Mouse (Mus musculus): ENCODE results near the gene Nfia. TPM values are rescaled to one million over a fixed set of nuclear protein-coding genes. Genes with fewer than 3 reads are reported as not detected.

Gene Nfia
- polyA plus RNA-seq, 1 experiment from 2014 or later = 45.4 TPM

DNA sequence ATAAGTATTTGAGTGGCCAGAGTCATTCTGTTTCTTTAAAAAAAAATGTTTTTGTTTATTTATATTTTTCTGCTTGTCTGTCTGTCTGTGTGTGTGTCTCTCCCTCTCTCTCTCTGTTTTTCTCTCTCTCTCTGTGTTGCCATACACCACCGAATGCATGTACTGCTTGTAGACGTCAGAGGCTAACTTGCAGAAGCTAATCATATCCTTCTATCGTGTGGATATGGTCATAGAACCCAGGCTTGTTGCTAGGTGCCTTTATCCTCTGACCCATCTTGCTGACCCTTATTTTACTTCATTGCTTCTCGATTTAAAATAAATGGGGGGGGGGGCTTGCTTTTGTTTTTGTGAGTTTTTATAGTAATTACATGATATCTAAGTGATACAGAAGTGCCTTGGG, 52.9 kb downstream of the Nfia start:
- no peak overlapping the region for H3K4me3 ChIP-seq (ENCODE audit: low read depth, low read length)
- H3K36me3 ChIP-seq (ENCODE audit: control insufficient read depth, insufficient read depth, low read length) = no peaks in the 10 kb centered on the region
- no peaks in the 10 kb centered on the region for H3K9me3 ChIP-seq (ENCODE audit: control insufficient read depth, low read length)
- DNase-seq (ENCODE audit: low spot score) (no peak), ATAC-seq (replicated peaks; ENCODE audit: low FRiP score) (no peak)
- 48% methylated on average over 4 of the region's 4 CpGs for WGBS
- no peak overlapping the region for H3K27ac ChIP-seq (ENCODE audit: low read depth, low read length)
- H3K4me2 ChIP-seq (ENCODE audit: low read depth, low read length, severe bottlenecking) = no peak overlapping the region
- H3K9ac ChIP-seq (ENCODE audit: low read length) = no peak overlapping the region
- H3K4me1 ChIP-seq (replicated peaks; ENCODE audit: control insufficient read depth, insufficient read depth, low read length) = peaks cover 3% of the 10 kb centered on the region; the same call in 1 of the 2 replicates
- no peaks in the 10 kb centered on the region for H3K27me3 ChIP-seq (ENCODE audit: control insufficient read depth, insufficient read depth, low read length)

DNA sequence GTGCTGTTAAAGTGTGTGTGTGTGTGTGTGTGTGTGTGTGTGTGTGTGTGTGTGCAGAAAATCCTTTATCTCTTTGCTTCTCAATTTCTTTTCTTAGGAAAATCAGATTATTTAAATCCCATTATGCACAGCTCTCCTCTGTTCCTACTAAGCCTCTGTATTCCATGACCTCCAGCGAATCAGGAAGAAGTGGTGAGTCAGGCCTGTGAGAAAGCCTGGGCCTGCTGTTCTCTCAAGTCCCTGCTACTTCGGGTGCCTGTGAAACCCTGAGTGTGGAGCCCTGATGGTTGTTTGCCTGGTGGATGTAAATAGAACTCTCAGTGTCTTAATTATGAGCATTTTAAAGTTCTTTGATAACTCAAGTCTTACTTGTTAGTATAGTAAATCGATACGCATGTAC, 53.3 kb downstream of the Nfia start:
- no peak overlapping the region for H3K4me3 ChIP-seq (ENCODE audit: low read depth, low read length)
- DNase-seq (ENCODE audit: low spot score) (peak; percentile 45), ATAC-seq (replicated peaks; ENCODE audit: low FRiP score) (peak; percentile 69)
- no peak overlapping the region for H3K4me2 ChIP-seq (ENCODE audit: low read depth, low read length, severe bottlenecking)
- no peaks in the 10 kb centered on the region for H3K27me3 ChIP-seq (ENCODE audit: control insufficient read depth, insufficient read depth, low read length)
- H3K4me1 ChIP-seq (replicated peaks; ENCODE audit: control insufficient read depth, insufficient read depth, low read length) = peaks cover 3% of the 10 kb centered on the region; the same call in 1 of the 2 replicates
- H3K36me3 ChIP-seq (ENCODE audit: control insufficient read depth, insufficient read depth, low read length) = no peaks in the 10 kb centered on the region
- 60% methylated on average over 4 of the region's 4 CpGs for WGBS
- H3K9me3 ChIP-seq (ENCODE audit: control insufficient read depth, low read length) = no peaks in the 10 kb centered on the region
- peak overlapping the region; percentile 51; the same call in 1 of the 2 replicates for H3K27ac ChIP-seq (ENCODE audit: low read depth, low read length)
- no peak overlapping the region for H3K9ac ChIP-seq (ENCODE audit: low read length)

DNA sequence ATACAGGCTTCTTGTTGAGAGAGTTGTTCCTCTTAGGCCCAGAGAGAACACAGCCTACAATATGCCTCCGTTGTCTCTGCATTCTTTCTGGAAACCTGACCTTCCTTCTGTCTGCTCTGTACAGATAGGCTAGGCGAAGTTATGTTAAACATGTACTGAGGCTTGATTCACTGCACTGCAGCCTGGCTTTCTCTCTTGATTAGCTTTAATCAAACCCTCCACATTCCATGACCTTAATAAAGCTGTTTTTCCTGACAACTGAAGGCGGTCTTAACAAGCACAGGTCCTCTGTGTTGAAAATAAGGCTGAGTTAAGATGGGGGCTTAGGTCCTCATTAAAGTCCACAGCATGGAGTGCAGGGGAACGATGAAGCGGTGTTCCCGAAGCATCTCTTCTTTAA, 54.6 kb downstream of the Nfia start:
- H3K9ac ChIP-seq (ENCODE audit: low read length) = no peak overlapping the region
- H3K27ac ChIP-seq (ENCODE audit: low read depth, low read length) = peak overlapping the region; percentile 26; the same call in 1 of the 2 replicates
- 41% methylated on average over 6 of the region's 6 CpGs for WGBS
- no peaks in the 10 kb centered on the region for H3K9me3 ChIP-seq (ENCODE audit: control insufficient read depth, low read length)
- no peaks in the 10 kb centered on the region for H3K27me3 ChIP-seq (ENCODE audit: control insufficient read depth, insufficient read depth, low read length)
- DNase-seq (ENCODE audit: low spot score) (no peak), ATAC-seq (replicated peaks; ENCODE audit: low FRiP score) (peak; percentile 74)
- peaks cover 3% of the 10 kb centered on the region; the same call in 1 of the 2 replicates for H3K4me1 ChIP-seq (replicated peaks; ENCODE audit: control insufficient read depth, insufficient read depth, low read length)
- H3K4me2 ChIP-seq (ENCODE audit: low read depth, low read length, severe bottlenecking) = no peak overlapping the region
- H3K4me3 ChIP-seq (ENCODE audit: low read depth, low read length) = no peak overlapping the region
- H3K36me3 ChIP-seq (ENCODE audit: control insufficient read depth, insufficient read depth, low read length) = no peaks in the 10 kb centered on the region

DNA sequence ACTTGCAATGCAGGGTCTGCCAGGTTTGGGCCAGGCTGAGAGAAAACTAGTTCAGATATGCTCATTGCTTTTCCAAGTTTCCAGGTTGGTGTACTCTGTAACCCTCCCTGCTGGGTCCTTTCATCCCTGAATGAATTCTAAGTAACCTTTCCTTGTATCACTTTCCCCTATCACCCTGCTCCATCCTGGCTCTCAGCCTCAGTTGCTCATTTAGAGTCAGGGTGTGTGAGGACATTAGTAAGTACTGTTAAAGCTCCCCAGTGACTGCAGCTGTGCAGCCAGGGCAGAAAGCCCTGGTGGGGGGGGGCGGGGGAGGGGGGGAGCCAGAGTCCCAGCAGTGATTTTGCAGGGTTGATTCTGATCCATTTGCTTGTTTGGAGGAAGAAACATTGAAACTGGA, 56.0 kb downstream of the Nfia start:
- Histone ChIP-seq H3K4me1 (replicated peaks; ENCODE audit: control insufficient read depth, insufficient read depth, low read length) (peaks cover 3% of the 10 kb centered on the region; the same call in 1 of the 2 replicates), H3K36me3 (ENCODE audit: control insufficient read depth, insufficient read depth, low read length) (no peaks in the 10 kb centered on the region), H3K4me3 (ENCODE audit: low read depth, low read length) (no peak overlapping the region), H3K9ac (ENCODE audit: low read length) (no peak overlapping the region), H3K27ac (ENCODE audit: low read depth, low read length) (no peak overlapping the region), H3K9me3 (ENCODE audit: control insufficient read depth, low read length) (no peaks in the 10 kb centered on the region), H3K27me3 (ENCODE audit: control insufficient read depth, insufficient read depth, low read length) (no peaks in the 10 kb centered on the region), H3K4me2 (ENCODE audit: low read depth, low read length, severe bottlenecking) (no peak overlapping the region)
- DNase-seq (ENCODE audit: low spot score) = no peak
- no peak for ATAC-seq (replicated peaks; ENCODE audit: low FRiP score)
- WGBS = 13% methylated on average over 1 of the region's 1 CpGs

DNA sequence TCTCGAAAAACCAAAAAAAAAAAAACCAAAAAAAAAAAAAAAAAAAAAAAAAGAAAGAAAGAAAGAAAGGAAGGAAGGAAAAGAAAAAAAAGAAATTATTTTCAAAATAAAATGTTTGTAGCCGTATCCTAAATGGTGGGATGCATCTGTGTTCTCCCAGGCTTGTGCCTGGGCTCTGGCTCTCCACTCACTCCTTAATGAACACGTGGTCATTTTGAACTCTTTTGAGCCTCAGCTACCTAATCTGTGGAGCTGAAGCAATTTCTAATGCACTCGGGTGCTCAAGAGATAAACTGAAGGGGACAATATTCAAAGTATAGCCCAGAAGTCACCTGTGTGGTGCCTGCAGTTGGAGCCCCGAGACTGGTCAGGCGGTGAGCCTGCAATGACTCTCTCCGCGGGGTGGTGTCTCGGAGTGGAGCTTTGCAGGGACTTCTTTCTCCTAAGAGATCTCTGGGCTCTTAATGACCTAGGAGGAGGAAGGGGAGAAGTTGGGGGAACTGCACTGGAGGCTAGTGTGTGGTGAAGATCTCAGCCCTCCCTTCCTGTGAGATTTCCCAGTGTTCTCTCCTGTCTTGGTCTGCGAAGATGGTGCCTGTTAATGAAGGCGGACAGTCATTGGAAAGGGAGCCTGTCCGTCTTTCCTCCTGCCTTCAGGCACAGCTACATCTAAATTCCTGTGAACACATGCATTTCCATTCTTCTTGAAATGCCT, 57.0 kb downstream of the Nfia start:
- Histone ChIP-seq H3K27me3 (ENCODE audit: control insufficient read depth, insufficient read depth, low read length) (no peaks in the 10 kb centered on the region; the same call in 1 of the 2 replicates), H3K27ac (ENCODE audit: low read depth, low read length) (no peak overlapping the region), H3K36me3 (ENCODE audit: control insufficient read depth, insufficient read depth, low read length) (no peaks in the 10 kb centered on the region), H3K9ac (ENCODE audit: low read length) (no peak overlapping the region), H3K4me1 (replicated peaks; ENCODE audit: control insufficient read depth, insufficient read depth, low read length) (peaks cover 3% of the 10 kb centered on the region; the same call in 1 of the 2 replicates), H3K4me2 (ENCODE audit: low read depth, low read length, severe bottlenecking) (no peak overlapping the region), H3K9me3 (ENCODE audit: control insufficient read depth, low read length) (no peaks in the 10 kb centered on the region), H3K4me3 (ENCODE audit: low read depth, low read length) (no peak overlapping the region)
- DNase-seq (ENCODE audit: low spot score) (no peak), ATAC-seq (replicated peaks; ENCODE audit: low FRiP score) (no peak)
- 93% methylated on average over 12 of the region's 12 CpGs for WGBS

DNA sequence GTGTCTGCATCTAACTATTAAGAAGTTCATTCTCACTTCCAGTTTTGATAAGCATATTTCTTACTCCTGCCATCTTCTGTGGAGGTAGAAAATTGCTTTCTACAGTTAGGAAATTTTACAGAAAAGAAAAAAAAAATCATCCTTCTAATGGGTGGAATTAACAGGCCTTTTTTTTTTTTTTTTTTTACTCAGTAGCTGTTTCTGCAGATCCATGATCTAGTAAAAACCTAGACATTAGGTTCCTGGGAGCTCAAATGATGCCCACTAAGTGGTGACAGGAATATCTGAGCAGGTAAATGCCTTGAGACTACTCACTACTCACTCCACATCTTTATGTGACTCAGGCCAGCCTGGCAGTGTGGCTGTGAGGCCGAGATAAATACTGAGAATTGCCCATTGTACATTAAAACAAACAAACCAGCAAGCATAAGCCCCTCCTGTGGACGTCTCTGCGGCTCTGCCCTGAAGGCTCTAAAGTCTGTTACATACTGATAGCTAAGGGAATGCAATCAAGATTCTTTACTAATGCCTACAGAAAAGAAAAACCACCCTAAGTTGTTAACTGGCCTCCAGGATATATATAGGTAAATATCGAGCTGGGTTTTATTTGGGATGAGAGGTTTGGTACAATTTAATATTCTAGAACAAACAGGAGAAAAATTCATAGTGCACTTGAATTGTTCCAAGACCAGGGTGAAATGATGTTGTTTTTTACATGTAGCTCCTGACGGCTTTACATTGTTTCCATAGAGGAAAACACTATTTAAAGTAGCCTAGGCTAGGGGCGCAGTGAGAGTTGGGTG, 57.7 kb downstream of the Nfia start:
- Histone ChIP-seq H3K9ac (ENCODE audit: low read length) (no peak overlapping the region), H3K36me3 (ENCODE audit: control insufficient read depth, insufficient read depth, low read length) (no peaks in the 10 kb centered on the region), H3K27ac (ENCODE audit: low read depth, low read length) (no peak overlapping the region), H3K27me3 (ENCODE audit: control insufficient read depth, insufficient read depth, low read length) (no peaks in the 10 kb centered on the region; the same call in 1 of the 2 replicates), H3K4me1 (replicated peaks; ENCODE audit: control insufficient read depth, insufficient read depth, low read length) (peaks cover 3% of the 10 kb centered on the region; the same call in 1 of the 2 replicates), H3K4me3 (ENCODE audit: low read depth, low read length) (no peak overlapping the region), H3K4me2 (ENCODE audit: low read depth, low read length, severe bottlenecking) (no peak overlapping the region), H3K9me3 (ENCODE audit: control insufficient read depth, low read length) (no peaks in the 10 kb centered on the region)
- DNase-seq (ENCODE audit: low spot score) (no peak), ATAC-seq (replicated peaks; ENCODE audit: low FRiP score) (no peak)
- 68% methylated on average over 6 of the region's 6 CpGs for WGBS

DNA sequence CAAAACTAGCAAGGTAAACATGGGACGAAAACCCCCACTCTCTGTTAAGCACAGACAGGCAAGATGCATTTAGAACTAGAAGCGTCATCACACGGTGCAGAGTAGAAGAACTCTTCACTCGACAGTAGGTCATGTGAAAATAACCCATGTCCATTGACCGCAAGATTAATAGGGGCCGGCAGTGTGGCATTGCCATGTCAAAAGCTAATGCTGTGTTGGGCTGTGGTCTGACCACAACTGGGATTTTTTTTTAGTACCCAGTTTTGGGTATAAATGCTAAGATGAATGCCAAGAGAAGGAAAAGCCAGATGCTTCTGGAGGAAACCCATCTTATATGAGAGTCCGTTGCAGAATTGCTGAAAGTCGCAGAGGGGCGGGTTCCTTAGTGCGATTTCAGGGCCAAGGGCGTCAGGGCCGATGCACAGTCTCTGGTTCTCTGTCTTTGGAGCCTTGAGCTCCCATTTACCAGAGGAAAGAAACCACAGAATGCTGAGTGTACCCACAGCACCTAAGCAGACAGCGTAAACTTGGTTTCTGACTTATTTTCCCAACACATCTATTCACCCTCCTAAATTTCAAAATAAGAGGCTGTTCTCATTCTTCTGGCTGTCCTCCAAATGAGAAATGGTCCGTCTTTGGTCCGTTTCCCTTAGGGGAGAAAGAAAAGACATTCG, 58.5 kb downstream of the Nfia start:
- no peak overlapping the region for H3K4me3 ChIP-seq (ENCODE audit: low read depth, low read length)
- H3K4me2 ChIP-seq (ENCODE audit: low read depth, low read length, severe bottlenecking) = no peak overlapping the region
- DNase-seq (ENCODE audit: low spot score) (no peak), ATAC-seq (replicated peaks; ENCODE audit: low FRiP score) (no peak)
- no peaks in the 10 kb centered on the region for H3K9me3 ChIP-seq (ENCODE audit: control insufficient read depth, low read length)
- no peak overlapping the region for H3K9ac ChIP-seq (ENCODE audit: low read length)
- WGBS = 88% methylated on average over 16 of the region's 16 CpGs
- no peaks in the 10 kb centered on the region; the same call in 1 of the 2 replicates for H3K27me3 ChIP-seq (ENCODE audit: control insufficient read depth, insufficient read depth, low read length)
- H3K4me1 ChIP-seq (replicated peaks; ENCODE audit: control insufficient read depth, insufficient read depth, low read length) = 0 out of 2 replicates have a peak, but pooled peaks cover 3% of the 10 kb centered on the region
- no peaks in the 10 kb centered on the region for H3K36me3 ChIP-seq (ENCODE audit: control insufficient read depth, insufficient read depth, low read length)
- H3K27ac ChIP-seq (ENCODE audit: low read depth, low read length) = no peak overlapping the region

DNA sequence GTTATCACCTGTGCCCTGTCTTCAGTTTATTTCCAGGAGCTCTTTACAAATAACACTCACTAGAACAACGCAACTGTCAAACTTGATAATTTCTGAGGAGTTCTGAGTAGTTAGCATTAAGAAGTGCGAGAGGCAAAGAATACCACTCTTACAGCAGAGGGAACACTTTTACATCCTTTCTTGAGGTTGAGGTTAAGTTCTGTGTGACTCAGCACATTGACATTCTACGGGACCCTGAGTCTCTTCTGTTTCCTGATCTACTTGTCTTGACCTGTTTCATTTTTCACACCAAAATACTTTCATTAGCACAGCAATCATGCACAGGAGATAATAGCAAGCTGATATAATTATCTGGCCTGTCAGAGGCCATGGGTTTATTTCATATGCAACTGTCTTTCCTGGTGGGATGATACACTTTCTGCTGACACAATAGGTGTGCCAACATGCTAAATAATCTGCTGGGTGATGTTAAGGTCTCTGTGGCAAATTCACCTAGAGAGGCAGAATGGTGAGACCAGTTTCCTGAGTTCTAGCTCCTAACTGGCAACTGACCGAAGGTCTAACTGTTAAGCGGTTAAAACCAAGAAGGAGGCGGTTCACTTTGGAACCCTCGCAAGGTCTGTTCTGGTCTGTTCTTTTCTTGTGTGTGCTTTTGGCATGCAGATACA, 59.2 kb downstream of the Nfia start:
- Histone ChIP-seq H3K4me3 (ENCODE audit: low read depth, low read length) (no peak overlapping the region), H3K27me3 (ENCODE audit: control insufficient read depth, insufficient read depth, low read length) (peaks cover under 1% of the 10 kb centered on the region; the same call in 1 of the 2 replicates), H3K4me2 (ENCODE audit: low read depth, low read length, severe bottlenecking) (no peak overlapping the region), H3K27ac (ENCODE audit: low read depth, low read length) (no peak overlapping the region), H3K9ac (ENCODE audit: low read length) (no peak overlapping the region), H3K4me1 (replicated peaks; ENCODE audit: control insufficient read depth, insufficient read depth, low read length) (0 out of 2 replicates have a peak, but pooled peaks cover 3% of the 10 kb centered on the region), H3K9me3 (ENCODE audit: control insufficient read depth, low read length) (no peaks in the 10 kb centered on the region), H3K36me3 (ENCODE audit: control insufficient read depth, insufficient read depth, low read length) (no peaks in the 10 kb centered on the region)
- no peak for DNase-seq (ENCODE audit: low spot score)
- WGBS = 95% methylated on average over 7 of the region's 7 CpGs
- ATAC-seq (replicated peaks; ENCODE audit: low FRiP score) = no peak
